26 mouse cellular contexts compared by ENCODE assay signal in genomic region chr11:63151857-63152256, GRCm38 (mm10). TPM values are rescaled to one million over a fixed set of nuclear protein-coding genes. Genes with fewer than 3 reads are reported as not detected.
"Had no signal": no experiment of that assay in that cellular context is flagged by ENCODE, and none has a peak within 500 bp of the region (broad histone marks: within the 10 kb centered on the region; RNA-seq: fewer than 3 reads in every experiment).

No protein-coding gene starts in this region.

- H3K4me1 ChIP-seq: hindbrain, embryonic 10.5 days; hindbrain, embryonic 12.5 days; intestine, embryonic 15.5 days; limb, embryonic 13.5 days; limb, embryonic 15.5 days had no signal

- H3K9ac ChIP-seq: heart, embryonic 12.5 days; hindbrain, embryonic 12.5 days; hindbrain, embryonic 14.5 days; intestine, embryonic 15.5 days; limb, embryonic 13.5 days; limb, embryonic 15.5 days had no signal

- DNase-seq: gastrocnemius, adult 2 months; gastrocnemius, postnatal 10 days; gastrocnemius, postnatal 25 days; heart, adult 18-20 months; heart, postnatal 10 days; heart, postnatal 4 days; kidney, adult 18-20 months; kidney, adult 8-10 months; kidney, postnatal 14 days; kidney, postnatal 36 days; layer of hippocampus, adult 9-11 months; layer of hippocampus, postnatal 36 days; left cerebral cortex, postnatal 4 days had no signal

- H3K4me2 ChIP-seq: heart, embryonic 12.5 days; hindbrain, embryonic 12.5 days; hindbrain, embryonic 14.5 days; intestine, embryonic 15.5 days; limb, embryonic 13.5 days; limb, embryonic 15.5 days had no signal

- H3K4me3 ChIP-seq: gastrocnemius, adult 2 months; heart, embryonic 10.5 days; heart, embryonic 12.5 days; hindbrain, embryonic 10.5 days; hindbrain, embryonic 12.5 days; intestine, embryonic 15.5 days; limb, embryonic 13.5 days; limb, embryonic 15.5 days had no signal

- H3K36me3 ChIP-seq: hindbrain, embryonic 10.5 days; hindbrain, embryonic 12.5 days; intestine, embryonic 15.5 days had no signal

- ATAC-seq: hindbrain, embryonic 16.5 days; inflammation-experienced regulatory T-cells, adult 6 months; intestine, embryonic 15.5 days; intestine, postnatal 0 days had no signal

- H3K27me3 ChIP-seq: heart, embryonic 12.5 days; hindbrain, embryonic 12.5 days; intestine, embryonic 15.5 days; limb, embryonic 13.5 days; limb, embryonic 15.5 days had no signal

- H3K9me3 ChIP-seq: heart, embryonic 10.5 days; heart, embryonic 12.5 days; hindbrain, embryonic 10.5 days; hindbrain, embryonic 12.5 days; intestine, embryonic 15.5 days; limb, embryonic 13.5 days; limb, embryonic 15.5 days had no signal

- H3K27ac ChIP-seq: gastrocnemius, adult 2 months; heart, embryonic 10.5 days; hindbrain, embryonic 10.5 days; hindbrain, embryonic 12.5 days; hindbrain, embryonic 14.5 days; intestine, embryonic 15.5 days; kidney, postnatal 0 days; limb, embryonic 13.5 days; limb, embryonic 15.5 days had no signal

RNA-seq across cellular contexts. Expression of gene Pmp22, which starts 23.1 kb away (rescaled TPM):
- total RNA-seq: granulocyte monocyte progenitor cell, adult 5-6 weeks had no signal
- polyA plus RNA-seq: inflammation-experienced regulatory T-cells, adult 6 months had no signal
